Mouse (Mus musculus) kidney, embryonic 15.5 days (tissue): ENCODE data around the gene Zfp961. TPM values are rescaled to one million over a fixed set of nuclear protein-coding genes. Genes with fewer than 3 reads are reported as not detected.
"Not testable (repeated sequence)": the region's sequence is repeated elsewhere in the genome, so short reads cannot be mapped to it uniquely, and the experiment has no call there.

Source experiments
- ATAC-seq: fragments of 200-750 bp; cut with Nextera tagmentation; replicated peaks from 2 replicates; pipeline ENCODE4 v1.8.0; 2017; ENCODE audit warnings: moderate TSS enrichment; ENCODE audit not compliant: low FRiP score
- H3K27ac ChIP-seq: fragments of 300-500 bp; sonication (generic); 2 replicates; pipeline ENCODE4 v1.5.1; 2015; ENCODE audit warnings: mild to moderate bottlenecking, inconsistent platforms
- H3K27me3 ChIP-seq: fragments of 300-500 bp; sonication (generic); 2 replicates; pipeline ENCODE4 v1.6.1; 2015; ENCODE audit warnings: inconsistent platforms
- H3K36me3 ChIP-seq: fragments of 300-500 bp; sonication (generic); 2 replicates; pipeline ENCODE4 v1.6.1; 2015; ENCODE audit warnings: inconsistent platforms
- H3K4me1 ChIP-seq: fragments of 300-500 bp; sonication (generic); 2 replicates; pipeline ENCODE4 v1.6.1; 2015; ENCODE audit warnings: inconsistent platforms
- H3K4me2 ChIP-seq: fragments of 300-500 bp; sonication (generic); 2 replicates; pipeline ENCODE4 v1.6.1; 2015; ENCODE audit warnings: moderate library complexity, mild to moderate bottlenecking, inconsistent platforms
- H3K4me3 ChIP-seq: fragments of 300-500 bp; sonication (generic); replicated peaks from 2 replicates; pipeline ENCODE4 v1.5.1; 2015; ENCODE audit warnings: mild to moderate bottlenecking, inconsistent platforms
- H3K9ac ChIP-seq: fragments of 300-500 bp; sonication (generic); 2 replicates; pipeline ENCODE4 v1.6.1; 2015; ENCODE audit warnings: mild to moderate bottlenecking, inconsistent platforms
- H3K9me3 ChIP-seq: fragments of 300-500 bp; sonication (generic); replicated peaks from 2 replicates; pipeline ENCODE4 v1.6.1; 2016; ENCODE audit warnings: inconsistent platforms
- WGBS: fragments of 180-500 bp; shearing (Covaris S2); methylation state at CpG from one replicate; pipeline ENCODE4 v1.1.7; 2015; ENCODE audit warnings: mixed read lengths; 5-methylcytosine and 5-hydroxymethylcytosine counted together
- polyA plus RNA-seq: library from polyadenylated mRNA; unstranded; fragments of >200 nt; fragmentation: Nextera tagmentation; extraction: Ambion mirVana; gene quantifications from 2 replicates; pipeline ENCODE4 v1.2.1, GENCODE M21; 2015

The Zfp961 gene
- polyA plus RNA-seq, 1 experiment from 2014 or later, result 26.5 TPM

DNA sequence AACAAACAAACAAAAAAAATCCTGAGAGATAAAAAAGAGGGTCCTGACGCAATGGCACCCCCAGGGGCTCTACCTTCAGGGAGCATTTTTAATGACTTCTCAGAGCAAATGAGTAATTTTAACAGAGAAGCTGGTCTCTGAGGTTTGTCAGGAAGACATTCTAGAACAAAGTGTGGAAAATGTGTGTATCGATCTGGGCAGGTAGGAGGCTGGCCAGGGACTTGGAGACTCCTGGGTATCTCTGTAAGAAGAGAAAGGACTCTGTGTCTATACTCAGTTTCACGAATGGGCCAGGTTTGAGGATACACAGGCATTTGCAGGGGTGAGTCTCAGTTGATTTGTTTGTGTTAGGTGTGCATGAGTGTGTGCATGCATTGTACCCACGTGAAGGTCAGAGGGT lies 90.1 kb downstream of the Zfp961 start, which contains the start of gene Olfr372:
Olfr372 (plus strand) TSS at position 301 of the 400 bp plus-strand sequence.
- not testable (repeated sequence) for H3K36me3 ChIP-seq, H3K4me1 ChIP-seq, H3K9ac ChIP-seq, H3K27me3 ChIP-seq, H3K9me3 ChIP-seq, H3K4me3 ChIP-seq, H3K4me2 ChIP-seq, H3K27ac ChIP-seq, ATAC-seq
- WGBS, result 80% methylated on average over 4 of the region's 4 CpGs

DNA sequence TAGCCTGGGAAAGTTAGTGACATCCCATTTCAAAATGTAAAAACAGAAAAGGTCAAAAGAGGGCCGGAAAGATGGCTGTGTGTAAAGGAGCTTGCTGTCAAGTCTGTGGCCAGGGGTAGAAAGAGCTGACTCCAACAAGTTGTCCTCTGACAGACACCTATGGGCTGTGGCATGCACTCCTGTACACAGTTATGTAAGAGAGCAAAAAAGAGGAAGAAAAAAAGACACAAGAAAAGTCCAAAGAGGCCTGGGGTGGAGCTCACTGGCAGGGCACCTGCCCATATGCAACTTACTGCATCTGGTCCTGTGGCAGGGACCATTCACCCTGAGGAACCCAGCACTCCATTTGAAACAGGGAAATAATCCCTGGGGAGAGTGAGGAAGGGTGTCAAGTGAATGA lies 91.7 kb downstream of the Zfp961 start:
- WGBS, result 70% methylated on average over 1 of the region's 1 CpGs
- H3K4me1 ChIP-seq, result no peaks in the 10 kb centered on the region

More for the DNA sequence above, 91.7 kb downstream of the Zfp961 start:
- Histone ChIP-seq H3K9me3 (no peaks in the 10 kb centered on the region), H3K4me3 (no peak overlapping the region), H3K9ac (no peak overlapping the region), H3K36me3 (no peaks in the 10 kb centered on the region), H3K27ac (no peak overlapping the region), H3K27me3 (no peaks in the 10 kb centered on the region), H3K4me2 (no peak overlapping the region)
- no peak for ATAC-seq

Other genes with a start within 250 kb of the Zfp961 start
- 2.8 and 3.9 TPM in 2 replicates for gene B3gnt3, start 249.2 kb upstream of the Zfp961 start, polyA plus RNA-seq
- gene Fcho1, start 225.3 kb upstream of the Zfp961 start, polyA plus RNA-seq, result 6.3 and 6.5 TPM in 2 replicates
- 6.4 and 6.6 TPM in 2 replicates for gene Zfp709, start 69.0 kb upstream of the Zfp961 start, polyA plus RNA-seq
- gene Zfp882, start 42.4 kb upstream of the Zfp961 start, polyA plus RNA-seq, result 6.8 and 7.3 TPM in 2 replicates
- gene Zfp617, start 42.4 kb upstream of the Zfp961 start, polyA plus RNA-seq, result 24.8 and 26.1 TPM in 2 replicates
- gene Cyp4f18, start 58.6 kb downstream of the Zfp961 start, polyA plus RNA-seq, result 0.82 and 1.3 TPM in 2 replicates
- gene Olfr372, start 90.2 kb downstream of the Zfp961 start, polyA plus RNA-seq, result not detected in 2 replicates
- 0.05 TPM in 2 replicates for gene Olfr373, start 132.1 kb downstream of the Zfp961 start, polyA plus RNA-seq
- 0.06 TPM in 1 of 2 replicates, not detected in the other for gene Olfr374, start 156.0 kb downstream of the Zfp961 start, polyA plus RNA-seq
- gene Tpm4, start 183.9 kb downstream of the Zfp961 start, polyA plus RNA-seq, result 770 and 775 TPM in 2 replicates
- 126 and 128 TPM in 2 replicates for gene Rab8a, start 210.2 kb downstream of the Zfp961 start, polyA plus RNA-seq
- gene Hsh2d, start 238.6 kb downstream of the Zfp961 start, polyA plus RNA-seq, result 0.08 TPM in 1 of 2 replicates, not detected in the other